Mouse (Mus musculus) A20 (cell line): Measurements from ENCODE around the gene Tet3.
"Not testable (repeated sequence)": the region's sequence is repeated elsewhere in the genome, so short reads cannot be mapped to it uniquely, and the experiment has no call there.

Experiments used
- DNase-seq: peaks from one replicate; pipeline ENCODE4 v3.0.0-alpha.2; 2011; ENCODE audit warnings: low read depth, low spot score

Gene Tet3

GRCm38 (mm10) chr6:83371350-83371749, 87.5 kb downstream of the Tet3 start:
- no peak for DNase-seq

DNA sequence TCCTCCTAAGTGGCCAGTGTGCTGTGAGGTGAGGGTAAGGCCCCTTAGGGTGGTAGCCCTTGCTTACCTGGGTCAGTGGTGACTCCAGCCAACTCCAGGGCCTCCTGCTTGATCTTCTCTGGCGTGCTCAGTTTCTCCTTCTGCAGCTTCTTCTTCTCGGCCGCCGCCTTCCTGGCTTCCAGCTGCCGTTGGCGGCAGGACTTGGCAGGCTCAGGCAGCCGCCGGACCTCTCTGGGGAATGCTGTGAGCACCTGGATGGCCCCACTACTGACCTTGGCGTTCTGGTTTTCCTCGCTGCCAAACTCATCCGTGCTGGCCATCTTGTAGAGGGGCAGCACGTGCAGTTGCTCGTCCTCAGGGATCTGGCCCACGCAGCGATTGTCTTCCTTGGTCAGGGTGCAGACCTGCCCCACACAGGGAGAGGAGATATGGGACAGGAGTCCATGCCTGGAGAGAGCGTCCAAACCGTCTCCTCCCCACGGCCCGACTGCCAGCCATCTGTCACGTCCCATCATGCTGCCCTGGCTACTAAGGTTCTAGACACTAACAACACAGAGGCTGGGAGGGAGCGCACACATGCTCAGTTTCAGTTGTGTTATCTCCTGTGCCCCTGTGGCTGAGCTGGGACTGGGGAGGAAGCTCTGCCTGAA, 88.4 kb downstream of the Tet3 start:
- no peak for DNase-seq

DNA sequence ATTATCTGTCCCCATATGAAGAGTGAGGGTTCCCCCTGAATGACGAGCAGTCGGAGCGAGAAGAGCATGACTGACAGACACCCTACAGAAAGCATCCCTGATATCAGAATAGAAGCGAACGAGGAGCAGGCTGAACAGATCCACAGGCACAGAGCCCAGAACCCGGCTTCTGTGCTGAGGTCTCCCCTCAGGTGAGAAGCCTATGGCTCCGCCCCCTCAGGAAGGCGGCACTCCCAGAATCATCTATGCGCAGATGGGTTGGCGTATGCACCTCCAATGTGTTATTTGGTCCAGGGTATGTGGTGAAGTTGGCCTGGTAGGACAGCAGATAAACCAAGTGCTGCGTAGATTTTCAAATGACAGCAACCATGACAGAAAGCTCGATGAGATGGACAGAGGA, 95.8 kb downstream of the Tet3 start:
- no peak for DNase-seq

- DNase-seq, result no peak
These were observed 97.2 kb downstream of the Tet3 start for GRCm38 (mm10) chr6:83361523-83362248.

GRCm38 (mm10) chr6:83357436-83357835, 101.4 kb downstream of the Tet3 start:
- DNase-seq, result no peak

DNA sequence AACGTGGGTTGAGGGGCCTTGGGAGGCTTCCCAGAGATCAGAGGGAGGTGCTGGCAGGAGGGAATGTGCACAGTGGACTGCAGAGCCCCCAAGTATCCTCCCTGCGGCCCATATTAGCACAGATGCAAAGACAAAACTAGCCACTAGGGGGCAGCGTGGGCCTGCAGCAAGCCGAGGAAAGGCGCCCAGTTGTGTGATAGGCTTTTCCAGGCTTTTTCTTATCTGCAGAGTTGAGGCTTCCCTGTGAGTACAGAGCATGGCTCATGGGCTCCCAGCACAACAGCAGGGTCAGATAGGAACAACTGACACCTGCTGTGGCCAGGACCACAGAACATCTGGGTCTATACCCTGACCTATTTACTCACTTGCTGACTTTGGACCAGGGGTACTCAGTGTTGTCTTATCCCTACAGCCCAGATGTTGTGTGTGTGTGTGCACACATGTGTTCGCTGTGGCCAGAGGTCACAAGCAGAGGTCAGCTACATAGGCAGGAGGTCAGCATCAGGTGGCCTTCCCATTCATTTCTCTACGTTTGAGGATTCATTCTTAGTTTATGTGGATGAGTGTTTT, 102.2 kb downstream of the Tet3 start:
- DNase-seq, result peak; percentile 52

DNA sequence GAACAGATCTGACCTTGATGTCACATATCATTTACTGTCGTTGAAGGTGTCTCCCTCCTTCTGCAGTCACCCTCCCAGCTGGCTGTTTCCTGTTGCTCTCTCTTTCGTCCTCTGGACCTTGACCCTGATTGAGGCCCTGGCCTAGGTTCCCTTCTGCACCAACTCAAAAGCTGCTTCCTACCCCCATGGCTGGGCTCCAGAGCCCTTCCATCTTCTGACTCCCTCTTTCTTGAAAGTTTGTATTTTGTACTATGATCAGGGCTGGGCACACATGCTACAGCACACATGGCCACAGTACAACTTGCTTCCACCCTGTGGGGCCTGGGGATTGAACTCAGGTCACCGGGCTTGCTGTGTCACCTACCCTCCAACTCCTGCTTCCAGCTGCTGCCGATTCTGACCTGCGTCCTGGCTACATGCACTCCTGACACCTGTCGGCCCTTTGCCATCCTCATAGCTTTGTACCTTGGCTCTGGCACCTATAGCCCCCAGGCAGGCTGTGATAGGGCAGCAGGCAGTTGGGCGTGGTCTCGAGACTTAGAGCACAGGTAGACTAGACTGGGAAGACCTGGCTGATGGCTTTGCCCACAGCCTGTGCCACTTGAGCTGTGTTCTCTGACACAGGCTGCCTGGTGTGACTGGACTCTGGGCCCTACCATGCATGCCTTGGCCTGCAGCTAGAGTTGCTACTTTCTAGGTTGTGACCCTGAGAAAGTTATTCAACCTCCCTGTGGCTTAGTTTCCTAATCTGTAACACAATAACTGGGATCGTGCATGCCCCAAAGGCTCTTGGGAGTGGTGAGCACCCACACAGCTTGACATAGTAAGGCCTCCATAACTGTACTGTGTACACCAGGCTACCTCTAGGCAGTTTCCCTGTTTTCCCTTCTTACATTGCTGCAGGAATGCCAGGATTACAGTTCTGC, 103.8 kb downstream of the Tet3 start:
- no peak for DNase-seq

GRCm38 (mm10) chr6:83352666-83353410, 106.0 kb downstream of the Tet3 start:
- no peak for DNase-seq

- no peak for DNase-seq
These were observed 107.3 kb downstream of the Tet3 start for GRCm38 (mm10) chr6:83351490-83352160.

GRCm38 (mm10) chr6:83350851-83351405, 108.0 kb downstream of the Tet3 start:
- DNase-seq, result no peak

- DNase-seq, result no peak
These were observed 108.7 kb downstream of the Tet3 start for GRCm38 (mm10) chr6:83350172-83350571.

DNA sequence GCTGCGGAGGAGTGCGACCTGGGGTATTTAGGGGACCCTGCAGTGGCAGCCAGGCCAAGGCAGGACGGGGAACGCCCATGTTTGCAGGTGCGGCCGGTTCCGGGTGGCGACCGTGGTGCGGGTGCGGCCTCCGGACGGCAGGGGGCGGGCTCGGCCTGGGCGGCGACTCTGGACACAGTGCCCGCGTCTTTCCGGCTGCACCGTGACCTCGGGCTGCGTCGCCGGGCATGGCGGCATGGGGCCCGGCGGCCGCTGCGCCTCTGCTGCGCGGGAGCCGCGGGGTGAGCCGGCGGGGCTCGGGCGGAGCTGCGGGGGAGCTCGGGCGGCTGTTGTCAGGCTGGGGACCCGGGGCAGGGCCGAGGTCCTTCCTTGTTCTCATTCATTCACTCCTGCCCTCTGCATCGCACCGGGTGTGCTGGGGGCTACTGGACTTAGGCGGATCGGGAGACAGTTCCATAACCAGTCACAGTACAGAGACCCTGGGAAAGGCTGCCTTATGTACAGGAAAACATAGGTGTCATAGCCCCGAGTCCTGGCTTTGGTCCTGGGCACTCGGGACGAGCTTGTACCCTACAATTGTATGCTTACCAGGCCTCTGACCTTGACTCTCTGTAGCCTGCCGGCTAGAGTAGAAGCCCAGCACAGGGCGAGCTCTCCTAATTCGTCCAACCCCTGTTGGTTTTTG, 109.5 kb downstream of the Tet3 start:
- DNase-seq, result peak; percentile 77

GRCm38 (mm10) chr6:83348873-83349272, 110.0 kb downstream of the Tet3 start, which contains the start of gene Bola3:
Gene Bola3 (plus strand): TSS chr6:83349147.
- DNase-seq, result no peak

DNA sequence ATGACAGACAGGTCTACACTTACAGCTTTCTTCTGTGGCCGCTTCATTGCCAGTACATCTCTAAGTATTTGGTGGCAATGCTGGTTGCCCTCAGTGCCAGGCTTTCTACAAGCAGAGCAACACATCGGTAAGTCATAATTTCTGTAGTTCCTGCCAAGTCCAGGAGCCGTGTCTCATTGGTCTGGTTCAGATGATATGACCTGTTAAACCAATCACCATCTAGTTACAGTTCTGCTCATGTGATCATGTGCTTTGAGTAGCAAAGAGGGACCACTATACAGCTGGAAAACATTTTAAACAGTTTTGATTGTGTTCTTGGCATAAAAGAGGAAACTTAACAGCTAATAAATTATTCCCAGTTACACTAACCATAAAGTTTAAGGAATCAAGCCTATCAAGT, 111.0 kb downstream of the Tet3 start:
- no peak for DNase-seq

DNA sequence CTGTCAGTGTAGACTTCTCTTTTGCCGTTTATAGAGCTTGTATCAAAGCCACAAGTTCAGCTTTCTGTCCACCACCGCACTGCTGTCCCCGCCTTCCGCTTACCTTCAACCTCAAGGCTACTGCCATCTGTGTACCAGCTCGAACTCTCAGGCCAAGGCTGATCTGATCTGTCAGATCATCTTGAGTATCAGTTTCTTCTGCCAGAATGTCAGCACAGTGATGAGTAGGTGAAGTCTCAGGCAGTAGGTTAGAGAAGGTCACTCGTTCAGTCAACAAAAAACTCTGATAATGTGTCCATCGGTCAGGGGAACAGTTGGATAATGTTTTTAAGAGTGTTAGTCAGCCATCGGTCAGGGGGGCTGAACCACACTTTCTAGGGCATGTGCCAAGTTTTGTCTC, 113.6 kb downstream of the Tet3 start:
- not testable (repeated sequence) for DNase-seq

DNA sequence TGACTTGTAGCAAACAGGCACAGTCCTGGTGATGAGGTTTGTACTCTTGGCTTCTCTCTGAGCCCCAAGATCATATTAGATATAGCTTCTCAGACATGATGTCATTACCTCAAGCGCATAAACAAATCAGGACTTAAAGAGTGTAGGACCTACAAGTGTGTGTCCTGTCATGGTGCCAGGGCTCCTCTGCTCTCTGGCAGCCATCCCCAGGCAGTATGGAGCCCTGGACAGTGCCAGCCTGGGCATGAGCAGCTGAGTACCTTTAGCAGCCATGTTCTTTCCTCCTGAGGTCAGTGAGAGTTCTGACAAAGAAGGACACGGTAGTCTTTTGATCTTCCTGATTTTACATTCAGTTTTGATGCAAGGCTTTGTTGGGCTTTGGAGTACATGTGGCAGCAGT, 115.9 kb downstream of the Tet3 start:
- DNase-seq, result no peak

DNA sequence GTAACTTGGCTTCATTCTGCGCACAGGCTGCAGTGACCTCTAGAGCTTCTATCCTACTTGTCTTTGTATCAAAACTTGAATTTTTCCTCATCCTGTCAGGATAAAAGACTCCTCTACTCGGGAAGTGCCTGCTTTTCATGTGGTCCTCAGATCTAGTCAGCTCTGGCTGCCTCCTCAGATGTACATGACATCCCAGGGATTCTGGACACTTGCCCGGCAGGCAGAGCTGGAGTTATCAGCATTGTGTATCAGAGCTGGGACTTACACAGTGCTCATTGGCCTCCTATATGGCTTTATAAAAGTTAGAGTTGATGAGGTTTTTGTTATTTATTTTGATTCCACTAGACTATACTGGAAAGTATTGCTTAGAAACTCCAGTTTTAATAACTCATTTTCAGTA, 117.5 kb downstream of the Tet3 start:
- no peak for DNase-seq

DNA sequence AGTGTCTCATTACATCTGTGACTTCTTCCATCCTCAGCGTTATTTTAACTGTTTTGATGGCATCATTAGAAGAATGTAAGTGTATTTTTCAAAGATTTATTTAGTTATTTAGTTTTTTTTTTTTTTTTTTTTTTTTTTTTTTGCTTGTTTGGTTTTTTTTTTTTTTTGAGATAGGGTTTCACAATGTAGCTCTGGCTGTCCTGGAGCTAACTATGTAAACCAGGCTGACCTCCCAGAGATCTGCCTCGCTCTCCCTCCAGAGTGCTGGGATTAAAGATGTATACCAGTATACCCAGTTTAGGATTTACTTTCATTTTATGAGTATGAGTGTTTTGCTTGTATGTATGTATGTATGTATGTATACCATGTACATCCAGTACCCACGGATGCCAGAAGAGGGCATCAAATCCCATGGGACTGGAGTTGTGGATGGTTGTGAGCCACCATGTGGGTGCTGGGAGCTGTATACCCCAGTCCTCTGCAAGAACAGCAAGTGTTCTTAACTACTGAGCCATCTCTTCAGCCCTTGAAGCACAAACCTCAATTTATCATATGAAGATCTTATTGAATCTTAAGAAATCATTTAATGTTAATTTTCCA, 131.2 kb downstream of the Tet3 start:
- no peak for DNase-seq

DNA sequence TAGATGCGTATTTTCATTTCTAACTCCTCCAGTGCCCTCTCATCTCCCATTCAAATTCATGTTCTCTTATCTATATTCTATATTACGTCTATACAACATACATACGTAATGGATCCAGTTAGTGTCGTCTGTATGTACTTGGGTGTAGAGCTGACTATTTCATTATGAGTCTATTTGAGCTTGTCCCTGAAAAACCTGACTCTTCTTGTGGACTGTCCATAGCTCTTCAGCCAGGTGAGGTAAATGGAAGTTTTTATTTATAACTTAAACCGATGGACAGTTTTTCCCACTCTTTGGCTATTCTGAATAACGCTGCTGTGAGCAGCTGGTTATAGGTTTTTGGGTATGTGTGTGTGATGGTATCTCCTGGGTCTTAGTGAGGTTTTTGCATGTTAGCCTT, 132.1 kb downstream of the Tet3 start:
- DNase-seq, result no peak
